Mouse (Mus musculus) heart, embryonic 12.5 days (tissue): Measurements from ENCODE around the gene Ptpn6. TPM values are rescaled to one million over a fixed set of nuclear protein-coding genes. Genes with fewer than 3 reads are reported as not detected.

ENCODE experiments used
- ATAC-seq: fragments of 200-750 bp; cut with Nextera tagmentation; 2 replicates; pipeline ENCODE4 v1.8.0; 2017; ENCODE audit warnings: moderate TSS enrichment, moderate library complexity; ENCODE audit not compliant: insufficient number of reproducible peaks, low FRiP score
- H3K27ac ChIP-seq: fragments of 300-500 bp; sonication (generic); 2 replicates; pipeline ENCODE4 v1.5.1; 2016; ENCODE audit warnings: mild to moderate bottlenecking, moderate library complexity; ENCODE audit not compliant: poor library complexity, severe bottlenecking
- H3K27me3 ChIP-seq: fragments of 300-500 bp; sonication (generic); replicated peaks from 2 replicates; pipeline ENCODE4 v1.6.1; 2016; ENCODE audit warnings: mild to moderate bottlenecking, moderate library complexity
- H3K36me3 ChIP-seq: fragments of 300-500 bp; sonication (generic); 2 replicates; pipeline ENCODE4 v1.6.1; 2016; ENCODE audit warnings: mild to moderate bottlenecking, moderate library complexity
- H3K4me1 ChIP-seq: fragments of 300-500 bp; sonication (generic); replicated peaks from 2 replicates; pipeline ENCODE4 v1.6.1; 2016; ENCODE audit warnings: mild to moderate bottlenecking
- H3K4me2 ChIP-seq: fragments of 300-500 bp; sonication (generic); 2 replicates; pipeline ENCODE4 v1.6.1; 2016; ENCODE audit warnings: mild to moderate bottlenecking, moderate library complexity
- H3K4me3 ChIP-seq: fragments of 300-500 bp; sonication (generic); 2 replicates; pipeline ENCODE4 v1.5.1; 2016; ENCODE audit warnings: mild to moderate bottlenecking
- H3K9ac ChIP-seq: fragments of 300-500 bp; sonication (generic); 2 replicates; pipeline ENCODE4 v1.6.1; 2016; ENCODE audit warnings: mild to moderate bottlenecking, moderate library complexity
- H3K9me3 ChIP-seq: fragments of 300-500 bp; sonication (generic); replicated peaks from 2 replicates; pipeline ENCODE4 v1.6.1; 2016; ENCODE audit warnings: mild to moderate bottlenecking, moderate library complexity
- WGBS: fragments of 180-500 bp; shearing (Covaris S2); methylation state at CpG from one replicate; pipeline ENCODE4 v1.1.7; 2016; 5-methylcytosine and 5-hydroxymethylcytosine counted together
- polyA plus RNA-seq: library from polyadenylated mRNA; unstranded; fragments of >200 nt; fragmentation: Nextera tagmentation; extraction: Ambion mirVana; gene quantifications from 2 replicates; pipeline ENCODE4 v1.2.1, GENCODE M21; 2016

The Ptpn6 gene
- polyA plus RNA-seq, 1 experiment from 2014 or later, result 4.9 TPM

DNA sequence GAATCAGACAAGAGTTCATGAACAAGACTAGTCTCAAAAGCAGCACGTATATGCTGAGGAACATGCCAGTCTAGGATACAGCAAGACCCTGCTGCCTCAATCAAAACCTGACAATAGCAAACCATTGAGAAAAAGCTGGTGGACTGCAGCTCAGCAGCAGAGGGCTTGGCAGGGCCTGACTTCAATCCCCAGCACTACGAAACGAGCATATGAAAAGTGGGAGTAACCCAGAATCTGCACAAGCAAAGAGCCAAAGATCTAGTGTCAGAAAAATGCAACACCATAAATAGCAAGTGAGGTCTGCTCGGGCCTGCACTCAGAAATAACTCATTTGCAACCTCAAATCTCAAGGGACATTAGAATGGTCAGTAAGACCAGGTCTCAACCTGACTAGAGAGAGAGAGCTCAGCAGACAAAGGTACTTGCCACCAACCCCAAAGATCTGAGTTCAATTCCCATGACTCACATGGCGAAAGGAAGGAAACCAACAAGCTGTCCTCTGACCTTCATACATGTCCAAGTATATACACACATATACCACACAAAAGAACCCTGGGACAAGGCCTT is 32.4 kb downstream of the Ptpn6 start:
- Histone ChIP-seq H3K9ac (no peak overlapping the region), H3K36me3 (peaks cover 66% of the 10 kb centered on the region), H3K4me1 (peaks cover 19% of the 10 kb centered on the region), H3K9me3 (no peaks in the 10 kb centered on the region), H3K4me2 (no peak overlapping the region), H3K27me3 (no peaks in the 10 kb centered on the region), H3K4me3 (no peak overlapping the region), H3K27ac (no peak overlapping the region)
- ATAC-seq, result no peak
- 74% methylated on average over 5 of the region's 5 CpGs for WGBS

DNA sequence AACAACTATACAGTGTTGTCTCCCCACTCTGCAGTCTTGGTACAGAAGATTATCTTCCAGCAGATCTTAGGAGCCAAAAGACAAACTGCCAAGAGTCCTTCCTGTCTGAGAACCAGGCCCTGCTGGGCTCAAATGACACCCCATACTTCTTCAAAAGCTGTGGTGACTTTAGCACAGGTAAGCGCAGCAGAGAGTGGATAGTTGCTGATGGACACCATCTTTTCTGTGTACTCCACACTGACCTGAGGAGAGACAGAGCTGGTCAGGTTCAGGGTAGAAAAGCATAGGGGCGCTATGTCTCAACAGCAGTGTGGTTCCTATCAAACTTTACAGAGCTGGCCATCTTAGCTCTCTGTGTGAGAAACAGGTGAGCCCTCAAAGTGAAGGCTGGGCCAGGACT is 34.1 kb downstream of the Ptpn6 start:
- H3K36me3 ChIP-seq, result peaks cover 76% of the 10 kb centered on the region
- WGBS, result 91% methylated on average over 2 of the region's 2 CpGs

DNA sequence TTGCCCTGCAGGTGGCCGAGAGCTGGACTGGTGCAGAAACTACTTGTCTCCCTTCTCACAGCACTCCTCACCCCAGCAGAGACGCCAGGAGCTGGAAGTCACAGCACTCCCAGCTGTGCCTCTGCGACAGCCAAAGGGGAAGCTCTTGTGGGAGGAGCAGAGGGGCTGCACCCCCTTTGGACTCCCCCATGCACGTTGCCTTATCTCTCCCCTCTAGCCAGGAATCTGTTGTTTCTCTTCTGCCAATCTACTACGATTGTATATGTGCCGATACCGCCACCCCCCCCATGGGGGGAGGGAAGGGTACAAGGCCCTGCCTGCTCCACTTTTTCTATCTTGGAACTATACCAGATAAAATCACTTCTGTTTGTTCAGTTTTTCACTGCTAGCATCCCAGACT is 34.7 kb downstream of the Ptpn6 start:
- Histone ChIP-seq H3K27ac (no peak overlapping the region), H3K9me3 (no peaks in the 10 kb centered on the region), H3K36me3 (peaks cover 80% of the 10 kb centered on the region), H3K27me3 (no peaks in the 10 kb centered on the region), H3K4me1 (peaks cover 14% of the 10 kb centered on the region), H3K4me2 (no peak overlapping the region), H3K4me3 (no peak overlapping the region), H3K9ac (no peak overlapping the region)
- WGBS, result 54% methylated on average over 7 of the region's 7 CpGs
- ATAC-seq, result no peak

More for the DNA sequence above, 34.1 kb downstream of the Ptpn6 start:
- H3K4me1 ChIP-seq, result peaks cover 16% of the 10 kb centered on the region
- no peak overlapping the region for H3K4me3 ChIP-seq
- no peak overlapping the region for H3K27ac ChIP-seq
- no peaks in the 10 kb centered on the region for H3K9me3 ChIP-seq
- H3K27me3 ChIP-seq, result no peaks in the 10 kb centered on the region
- H3K9ac ChIP-seq, result no peak overlapping the region
- H3K4me2 ChIP-seq, result no peak overlapping the region
- ATAC-seq, result no peak

DNA sequence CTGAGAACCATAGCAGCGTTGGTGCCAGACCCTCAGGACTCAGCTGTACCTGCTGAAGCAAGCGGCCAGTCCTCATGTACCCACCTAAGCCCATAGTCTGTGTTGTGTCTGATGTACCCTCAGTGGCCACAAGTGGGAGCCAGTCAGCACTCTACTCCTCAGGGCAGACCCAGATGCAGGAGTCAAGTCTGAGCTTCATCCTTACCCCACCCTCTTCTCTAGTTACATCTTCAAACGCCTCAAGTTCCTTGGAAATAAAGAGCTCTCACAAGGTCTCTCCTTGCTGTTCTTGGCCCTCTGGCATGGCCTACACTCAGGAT is 35.8 kb downstream of the Ptpn6 start:
- WGBS, result 53% methylated on average over 3 of the region's 3 CpGs
- no peak overlapping the region for H3K4me3 ChIP-seq
- H3K27ac ChIP-seq, result no peak overlapping the region
- ATAC-seq, result 0 out of 2 replicates have a peak, but pooled peaks have one; percentile 16
- no peaks in the 10 kb centered on the region for H3K27me3 ChIP-seq
- H3K9ac ChIP-seq, result no peak overlapping the region
- no peaks in the 10 kb centered on the region for H3K9me3 ChIP-seq
- no peak overlapping the region for H3K4me2 ChIP-seq
- H3K4me1 ChIP-seq, result peaks cover 14% of the 10 kb centered on the region
- H3K36me3 ChIP-seq, result peaks cover 79% of the 10 kb centered on the region

DNA sequence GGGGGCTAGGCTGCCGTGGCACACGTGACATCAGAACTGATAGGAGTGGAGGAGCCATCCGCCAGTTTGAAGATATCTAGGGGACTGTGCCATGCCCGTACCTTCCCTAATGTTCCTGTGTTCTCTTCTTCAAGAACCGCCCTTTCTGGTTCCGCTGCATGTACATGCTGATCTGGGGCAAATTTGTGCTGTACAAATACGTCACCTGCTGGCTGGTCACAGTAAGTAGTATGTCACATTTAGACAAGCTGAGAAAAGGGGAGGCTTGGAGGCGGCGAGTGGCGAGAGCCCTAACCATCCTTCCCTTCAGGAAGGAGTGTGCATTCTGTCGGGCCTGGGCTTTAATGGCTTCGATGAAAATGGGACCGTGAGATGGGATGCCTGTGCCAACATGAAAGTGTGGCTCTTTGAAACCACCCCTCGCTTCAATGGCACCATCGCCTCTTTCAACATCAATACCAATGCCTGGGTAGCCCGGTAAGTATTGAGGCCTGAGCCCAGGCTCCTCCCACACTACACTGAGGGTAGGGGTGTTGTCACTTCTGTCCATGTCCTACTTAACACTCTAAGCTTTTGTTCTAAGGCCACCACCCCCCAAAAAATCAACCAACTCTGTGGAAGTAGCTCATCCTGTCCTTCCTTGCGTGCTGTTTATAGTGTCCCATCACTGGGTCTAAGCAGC is 36.3 kb downstream of the Ptpn6 start:
- Histone ChIP-seq H3K27me3 (no peaks in the 10 kb centered on the region), H3K4me3 (no peak overlapping the region), H3K4me1 (peaks cover 14% of the 10 kb centered on the region), H3K36me3 (peaks cover 75% of the 10 kb centered on the region), H3K27ac (no peak overlapping the region), H3K4me2 (no peak overlapping the region), H3K9me3 (no peaks in the 10 kb centered on the region), H3K9ac (no peak overlapping the region)
- ATAC-seq, result 0 out of 2 replicates have a peak, but pooled peaks have one; percentile 2
- 90% methylated on average over 17 of the region's 17 CpGs for WGBS

DNA sequence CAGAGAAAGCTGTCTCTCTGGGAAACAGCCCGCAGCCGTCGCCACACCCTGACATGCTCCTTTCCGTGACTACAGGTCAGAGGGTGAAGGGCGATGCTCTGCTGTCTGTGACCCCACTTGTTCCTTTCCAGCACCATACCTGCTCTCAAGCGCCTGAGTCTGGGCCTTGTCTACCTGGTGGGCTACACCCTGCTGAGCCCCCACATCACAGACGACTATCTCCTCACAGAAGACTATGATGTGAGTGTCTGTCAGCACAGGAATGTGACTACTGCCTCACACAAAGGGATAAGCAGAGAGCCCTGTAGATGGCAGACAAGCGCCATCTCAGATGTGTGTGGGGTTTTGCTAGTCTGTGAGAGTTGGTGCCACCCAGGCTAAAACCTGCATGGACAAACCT is 37.2 kb downstream of the Ptpn6 start:
- no peak overlapping the region for H3K9ac ChIP-seq
- no peaks in the 10 kb centered on the region for H3K9me3 ChIP-seq
- H3K27me3 ChIP-seq, result no peaks in the 10 kb centered on the region
- no peak overlapping the region for H3K4me3 ChIP-seq
- peaks cover 74% of the 10 kb centered on the region for H3K36me3 ChIP-seq
- no peak for ATAC-seq
- H3K4me1 ChIP-seq, result peaks cover 17% of the 10 kb centered on the region
- WGBS, result 73% methylated on average over 8 of the region's 8 CpGs
- H3K4me2 ChIP-seq, result no peak overlapping the region
- H3K27ac ChIP-seq, result no peak overlapping the region

DNA sequence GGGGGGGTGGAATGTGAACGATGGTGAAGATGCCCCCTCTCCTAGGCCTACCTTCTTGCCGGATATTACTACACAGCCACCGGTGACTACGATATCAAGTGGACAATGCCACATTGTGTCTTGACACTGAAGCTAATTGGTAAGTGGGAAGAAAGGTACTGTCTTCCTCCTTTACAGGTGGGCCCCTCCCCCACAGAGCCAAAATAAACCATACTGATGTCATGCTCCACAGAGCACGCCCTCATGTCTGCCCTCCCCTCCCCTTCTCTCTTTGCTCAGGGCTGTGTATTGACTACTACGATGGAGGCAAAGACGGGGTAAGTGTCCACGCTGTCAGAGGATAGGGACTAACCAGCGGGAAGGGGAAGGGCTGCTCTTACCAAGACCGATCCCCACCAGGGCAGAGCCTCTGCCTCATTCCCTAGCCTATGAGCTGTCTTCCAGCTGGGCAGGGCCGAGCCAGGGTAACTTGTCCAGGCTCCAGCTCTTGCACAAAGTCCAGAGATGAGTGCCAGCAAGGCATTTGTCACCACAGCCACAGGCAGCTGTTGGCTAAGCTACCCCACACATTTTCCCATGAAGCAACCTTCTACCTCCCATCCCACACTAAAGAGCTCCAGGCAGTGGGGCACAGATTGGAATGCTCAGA is 38.4 kb downstream of the Ptpn6 start:
- Histone ChIP-seq H3K4me3 (no peak overlapping the region), H3K4me1 (peaks cover 14% of the 10 kb centered on the region), H3K27me3 (no peaks in the 10 kb centered on the region), H3K36me3 (peaks cover 63% of the 10 kb centered on the region), H3K9ac (no peak overlapping the region), H3K27ac (no peak overlapping the region), H3K9me3 (no peaks in the 10 kb centered on the region), H3K4me2 (no peak overlapping the region)
- WGBS, result 81% methylated on average over 11 of the region's 11 CpGs
- ATAC-seq, result no peak

DNA sequence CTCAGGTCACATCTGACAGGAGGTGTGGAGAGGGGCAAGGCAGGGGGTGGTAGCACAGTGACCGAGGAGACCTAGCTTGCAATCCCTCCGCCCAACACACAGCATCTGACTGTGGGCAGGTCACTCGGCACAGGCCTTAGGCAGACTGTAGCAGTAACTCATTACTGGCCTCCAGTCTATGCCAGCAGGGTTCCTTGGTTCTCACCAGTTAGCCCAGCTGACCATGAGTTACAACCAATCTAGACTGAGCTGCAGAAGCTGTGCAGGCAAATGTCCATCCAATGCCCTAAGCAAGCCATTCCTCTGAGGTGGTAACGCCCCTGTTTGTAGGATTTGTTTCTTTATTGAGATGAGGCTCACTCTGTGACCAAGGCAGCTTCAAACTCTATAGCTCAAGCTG is 39.1 kb downstream of the Ptpn6 start:
- H3K9me3 ChIP-seq, result no peaks in the 10 kb centered on the region
- H3K4me1 ChIP-seq, result peaks cover 15% of the 10 kb centered on the region
- WGBS, result 85% methylated on average over 4 of the region's 4 CpGs
- no peaks in the 10 kb centered on the region for H3K27me3 ChIP-seq
- no peak for ATAC-seq
- H3K4me3 ChIP-seq, result no peak overlapping the region
- H3K27ac ChIP-seq, result no peak overlapping the region
- no peak overlapping the region for H3K4me2 ChIP-seq
- H3K36me3 ChIP-seq, result peaks cover 56% of the 10 kb centered on the region
- H3K9ac ChIP-seq, result no peak overlapping the region

DNA sequence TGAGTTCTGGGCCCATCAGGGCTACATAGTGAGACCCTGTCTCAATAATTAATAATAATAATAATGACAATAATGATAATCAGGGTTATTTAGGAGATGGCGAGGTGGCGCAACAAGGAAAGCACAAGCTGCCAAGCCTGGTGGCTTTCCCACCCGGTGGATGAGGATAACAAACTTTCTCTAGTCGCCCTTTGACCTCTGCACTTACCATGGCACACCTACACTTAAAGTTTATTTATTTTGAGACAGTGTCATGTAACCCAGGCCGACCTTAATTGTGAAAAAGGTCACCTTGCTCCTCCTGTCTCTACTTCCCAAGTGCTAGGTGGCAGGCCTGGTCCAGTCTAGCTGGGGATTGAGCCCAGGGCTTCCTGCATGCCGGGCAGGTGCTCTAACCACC is 39.8 kb downstream of the Ptpn6 start:
- Histone ChIP-seq H3K27ac (no peak overlapping the region), H3K9me3 (no peaks in the 10 kb centered on the region), H3K27me3 (no peaks in the 10 kb centered on the region), H3K4me3 (no peak overlapping the region), H3K9ac (no peak overlapping the region), H3K4me2 (no peak overlapping the region), H3K36me3 (peaks cover 50% of the 10 kb centered on the region), H3K4me1 (peaks cover 21% of the 10 kb centered on the region)
- no peak for ATAC-seq
- 86% methylated on average over 6 of the region's 6 CpGs for WGBS

DNA sequence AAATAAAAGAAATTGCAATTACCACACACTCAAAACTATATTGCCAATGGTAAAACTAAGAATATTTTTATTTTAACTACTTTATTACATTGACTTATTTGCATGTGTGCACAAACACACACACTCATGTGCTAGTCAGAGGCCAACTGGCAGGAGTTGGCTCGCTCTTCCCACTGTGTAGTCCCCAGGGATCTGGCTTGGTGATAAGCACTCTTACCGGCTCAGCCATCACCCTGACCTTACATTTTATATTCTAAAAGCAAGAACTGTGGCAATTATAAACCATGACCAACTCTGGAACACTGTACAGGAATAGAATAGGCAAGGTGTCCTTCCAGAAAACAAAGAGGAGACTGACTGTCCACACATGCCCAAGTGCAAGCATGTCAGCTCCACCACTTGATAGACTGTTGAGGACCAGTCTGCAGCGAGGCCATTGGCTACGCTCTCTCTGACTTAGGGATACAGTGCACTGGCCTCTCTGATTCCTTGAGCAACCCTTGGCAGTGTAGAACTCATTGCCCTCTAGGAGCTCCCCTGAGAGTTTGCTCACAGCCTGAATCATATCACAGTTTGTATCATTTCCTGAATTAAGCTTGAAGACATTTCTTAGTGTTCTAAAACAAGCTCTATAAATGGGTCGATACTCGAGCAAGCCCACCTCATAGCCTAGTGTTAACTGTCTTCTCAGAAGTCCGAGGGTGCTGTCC is 41.9 kb downstream of the Ptpn6 start:
- Histone ChIP-seq H3K4me3 (no peak overlapping the region), H3K27me3 (no peaks in the 10 kb centered on the region), H3K9me3 (no peaks in the 10 kb centered on the region), H3K36me3 (peaks cover 29% of the 10 kb centered on the region), H3K4me2 (no peak overlapping the region), H3K4me1 (peaks cover 21% of the 10 kb centered on the region), H3K27ac (no peak overlapping the region), H3K9ac (no peak overlapping the region)
- ATAC-seq, result no peak
- 79% methylated on average over 7 of the region's 7 CpGs for WGBS
